Mouse (Mus musculus) spleen, adult 12 weeks (tissue): ENCODE data around the gene Pmvk.

Experiments
- DNase-seq: peaks from one replicate; pipeline ENCODE4 v3.0.0; 2022; ENCODE audit warnings: low spot score

Pmvk gene

GRCm38 (mm10) chr3:89454401-89455177, at the start of gene Pmvk:
Gene Pmvk, plus strand, starts transcription at chr3:89454541.
- no peak for DNase-seq

GRCm38 (mm10) chr3:89406887-89407286, 47.5 kb upstream of the Pmvk start:
- no peak for DNase-seq

- no peak for DNase-seq
Measured at GRCm38 (mm10) chr3:89408448-89408847, 45.9 kb upstream of the Pmvk start.

GRCm38 (mm10) chr3:89409701-89410100, 44.6 kb upstream of the Pmvk start:
- DNase-seq, result no peak

GRCm38 (mm10) chr3:89410864-89411263, 43.5 kb upstream of the Pmvk start:
- no peak for DNase-seq

GRCm38 (mm10) chr3:89411490-89412393, 42.6 kb upstream of the Pmvk start, which contains the start of gene Flad1:
Gene Flad1, minus strand, starts transcription at chr3:89411870.
- peak; percentile 98 for DNase-seq

- DNase-seq, result no peak
Measured at GRCm38 (mm10) chr3:89416158-89416557, 38.2 kb upstream of the Pmvk start.

- DNase-seq, result no peak
Measured at GRCm38 (mm10) chr3:89417131-89417530, 37.2 kb upstream of the Pmvk start.

GRCm38 (mm10) chr3:89417840-89418169, 36.5 kb upstream of the Pmvk start:
- DNase-seq, result no peak

GRCm38 (mm10) chr3:89418170-89418860, 36.0 kb upstream of the Pmvk start, which contains the start of the genes Cks1b and Shc1:
Gene Cks1b, minus strand, starts transcription at chr3:89418383.
Gene Shc1, plus strand, starts transcription at chr3:89418443.
- DNase-seq, result peak; percentile 86

- DNase-seq, result peak; percentile 44
Measured at GRCm38 (mm10) chr3:89418861-89419250, 35.5 kb upstream of the Pmvk start.

GRCm38 (mm10) chr3:89419571-89419970, 34.8 kb upstream of the Pmvk start:
- no peak for DNase-seq

- no peak for DNase-seq
Measured at GRCm38 (mm10) chr3:89419981-89420380, 34.4 kb upstream of the Pmvk start.

- no peak for DNase-seq
Measured at GRCm38 (mm10) chr3:89420421-89420820, 33.9 kb upstream of the Pmvk start.

- DNase-seq, result peak; percentile 58
Measured at GRCm38 (mm10) chr3:89421002-89421774, 33.2 kb upstream of the Pmvk start.

GRCm38 (mm10) chr3:89421810-89422473, 32.4 kb upstream of the Pmvk start:
- no peak for DNase-seq

- no peak for DNase-seq
Measured at GRCm38 (mm10) chr3:89422556-89423205, 31.7 kb upstream of the Pmvk start.

GRCm38 (mm10) chr3:89424416-89425140, 29.8 kb upstream of the Pmvk start:
- no peak for DNase-seq

GRCm38 (mm10) chr3:89425141-89425525, 29.2 kb upstream of the Pmvk start:
- no peak for DNase-seq

GRCm38 (mm10) chr3:89425876-89426275, 28.5 kb upstream of the Pmvk start:
- no peak for DNase-seq
